Mouse (Mus musculus): ENCODE measurements at regions not wholly inside any gene's neighbourhood (a gene's known extent, or its start where the extent isn't known, plus 50 kb on each side); places are given as distances from the start of the nearest gene placed in this dataset.
"Not testable (repeated sequence)": the region's sequence is repeated elsewhere in the genome, so short reads cannot be mapped to it uniquely, and the experiment has no call there.

GRCm38 (mm10) chr10:9462361-9462760, 212.6 kb downstream of the Samd5 start:
- DNase-seq (ENCODE audit: low spot score), result no peak

- DNase-seq (ENCODE audit: low spot score), result no peak
Observed at GRCm38 (mm10) chr10:9459145-9459544, 215.9 kb downstream of the Samd5 start.

GRCm38 (mm10) chr10:9458466-9458865, 216.5 kb downstream of the Samd5 start:
- no peak for DNase-seq (ENCODE audit: low spot score)

- DNase-seq (ENCODE audit: low spot score), result no peak
Observed at GRCm38 (mm10) chr10:9457222-9457621, 217.8 kb downstream of the Samd5 start.

GRCm38 (mm10) chr10:9439072-9439471, 235.9 kb downstream of the Samd5 start:
- no peak for DNase-seq (ENCODE audit: low spot score)

GRCm38 (mm10) chr10:9438366-9438765, 236.6 kb downstream of the Samd5 start:
- no peak for DNase-seq (ENCODE audit: low spot score)

GRCm38 (mm10) chr10:9429085-9429484, 245.9 kb downstream of the Samd5 start:
- no peak for DNase-seq (ENCODE audit: low spot score)

GRCm38 (mm10) chr10:9420741-9421140, 254.3 kb downstream of the Samd5 start:
- no peak for DNase-seq (ENCODE audit: low spot score)

- DNase-seq (ENCODE audit: low spot score), result no peak
Observed at GRCm38 (mm10) chr10:9416685-9417084, 258.3 kb downstream of the Samd5 start.

- DNase-seq (ENCODE audit: low spot score), result no peak
Observed at GRCm38 (mm10) chr10:9406101-9406500, 268.9 kb downstream of the Samd5 start.

- no peak for DNase-seq (ENCODE audit: low spot score)
Observed at GRCm38 (mm10) chr10:9405417-9405816, 269.6 kb downstream of the Samd5 start.

GRCm38 (mm10) chr10:9404963-9405362, 270.0 kb downstream of the Samd5 start:
- no peak for DNase-seq (ENCODE audit: low spot score)

GRCm38 (mm10) chr10:9400911-9401617, 273.9 kb downstream of the Samd5 start:
- DNase-seq (ENCODE audit: low spot score), result no peak

- DNase-seq (ENCODE audit: low spot score), result no peak
Observed at GRCm38 (mm10) chr10:9377440-9378101, 297.4 kb downstream of the Samd5 start.

GRCm38 (mm10) chr10:9362306-9362865, 312.6 kb downstream of the Samd5 start:
- no peak for DNase-seq (ENCODE audit: low spot score)

GRCm38 (mm10) chr10:9338207-9338801, 336.7 kb downstream of the Samd5 start:
- DNase-seq (ENCODE audit: low spot score), result no peak

- DNase-seq (ENCODE audit: low spot score), result no peak
Observed at GRCm38 (mm10) chr10:9334245-9334845, 340.7 kb downstream of the Samd5 start.

- no peak for DNase-seq (ENCODE audit: low spot score)
Observed at GRCm38 (mm10) chr10:9331694-9332093, 343.3 kb downstream of the Samd5 start.

- DNase-seq (ENCODE audit: low spot score), result no peak
Observed at GRCm38 (mm10) chr10:9328324-9328723, 346.7 kb downstream of the Samd5 start.

- DNase-seq (ENCODE audit: low spot score), result not testable (repeated sequence)
Observed at GRCm38 (mm10) chr10:9327881-9328280, 347.1 kb downstream of the Samd5 start.

- no peak for DNase-seq (ENCODE audit: low spot score)
Observed at GRCm38 (mm10) chr10:9312326-9312725, 362.7 kb downstream of the Samd5 start.

- DNase-seq (ENCODE audit: low spot score), result no peak
Observed at GRCm38 (mm10) chr10:9310346-9310745, 364.7 kb downstream of the Samd5 start.

GRCm38 (mm10) chr10:9296055-9296454, 379.0 kb downstream of the Samd5 start:
- DNase-seq (ENCODE audit: low spot score), result no peak
